Mouse (Mus musculus) bone marrow, adult 2 months (tissue): ENCODE measurements around the gene Tirap.

Experiments used
- CTCF ChIP-seq: fragments of 200-500 bp; IDR thresholded peaks from 2 replicates; pipeline ENCODE4 v1.5.1; 2011; ENCODE audit warnings: low read length, control low read depth; ENCODE audit not compliant: control insufficient read depth, insufficient read depth
- POLR2A ChIP-seq: fragments of 200-500 bp; IDR thresholded peaks from 2 replicates; pipeline ENCODE4 v1.6.1; 2011; ENCODE audit warnings: low read depth, mild to moderate bottlenecking, control low read depth, low read length, borderline replicate concordance; ENCODE audit not compliant: control insufficient read depth

- TF ChIP-seq POLR2A (no peak), CTCF (no peak)
Observed at GRCm38 (mm10) chr9:35211573-35212511, 11.8 kb upstream of the Tirap start.
